Mouse (Mus musculus): ENCODE data around the gene Hist2h4. TPM values are rescaled to one million over a fixed set of nuclear protein-coding genes. Genes with fewer than 3 reads are reported as not detected.

The Hist2h4 gene
- polyA plus RNA-seq, 2 experiments from 2014 or later, result 7.0 to 7.1 TPM

GRCm38 (mm10) chr3:96268776-96269378 lies 5.8 kb upstream of the Hist2h4 start:
- ATAC-seq, result peak; percentile 35

GRCm38 (mm10) chr3:96268051-96268775 lies 5.1 kb upstream of the Hist2h4 start, which contains the start of gene Hist2h3b:
Gene Hist2h3b (plus strand): TSS chr3:96268654.
- ATAC-seq, result peak; percentile 38

GRCm38 (mm10) chr3:96267541-96267940 lies 4.4 kb upstream of the Hist2h4 start:
- no peak for ATAC-seq

- no peak for ATAC-seq
Observed at GRCm38 (mm10) chr3:96266132-96266710, 3.1 kb upstream of the Hist2h4 start.

- no peak for ATAC-seq
Observed at GRCm38 (mm10) chr3:96264404-96264949, 1.4 kb upstream of the Hist2h4 start.

- ATAC-seq, result peak; percentile 34
Observed at GRCm38 (mm10) chr3:96263558-96264403, 670 bp upstream of the Hist2h4 start.

GRCm38 (mm10) chr3:96262216-96262875 lies 765 bp downstream of the Hist2h4 start:
- ATAC-seq, result peak; percentile 67

GRCm38 (mm10) chr3:96261623-96262022 lies 1.5 kb downstream of the Hist2h4 start:
- ATAC-seq, result no peak

GRCm38 (mm10) chr3:96260220-96260619 lies 2.9 kb downstream of the Hist2h4 start:
- no peak for ATAC-seq

- ATAC-seq, result no peak
Observed at GRCm38 (mm10) chr3:96257190-96257589, 5.9 kb downstream of the Hist2h4 start.

GRCm38 (mm10) chr3:96255926-96256593 lies 7.1 kb downstream of the Hist2h4 start:
- ATAC-seq, result peak; percentile 54

GRCm38 (mm10) chr3:96254683-96255355 lies 8.3 kb downstream of the Hist2h4 start:
- ATAC-seq, result no peak

GRCm38 (mm10) chr3:96251787-96252186 lies 11.3 kb downstream of the Hist2h4 start:
- ATAC-seq, result no peak

GRCm38 (mm10) chr3:96250890-96251289 lies 12.2 kb downstream of the Hist2h4 start:
- no peak for ATAC-seq

- no peak for ATAC-seq
Observed at GRCm38 (mm10) chr3:96249034-96249345, 14.1 kb downstream of the Hist2h4 start.

GRCm38 (mm10) chr3:96248141-96249033 lies 14.7 kb downstream of the Hist2h4 start:
- no peak for ATAC-seq

GRCm38 (mm10) chr3:96247356-96248140 lies 15.6 kb downstream of the Hist2h4 start:
- no peak for ATAC-seq

- ATAC-seq, result peak; percentile 59
Observed at GRCm38 (mm10) chr3:96246427-96246856, 16.7 kb downstream of the Hist2h4 start, which contains the start of gene Hist2h3c1. Gene Hist2h3c1 (plus strand): TSS chr3:96246685.

- peak; percentile 48 for ATAC-seq
Observed at GRCm38 (mm10) chr3:96246018-96246417, 17.1 kb downstream of the Hist2h4 start.
